Mouse (Mus musculus) C2C12 (cell line): ENCODE measurements around the gene Perp.

ENCODE experiments used
- CTCF ChIP-seq: IDR thresholded peaks from one replicate; pipeline ENCODE4 v1.5.1; 2011; ENCODE audit not compliant: control insufficient read depth, insufficient read depth, insufficient read length
- MYOG ChIP-seq: IDR thresholded peaks from one replicate; pipeline ENCODE4 v1.6.1; 2011; ENCODE audit not compliant: control insufficient read depth, insufficient read length; ENCODE audit errors: extremely low read depth
- USF1 ChIP-seq: IDR thresholded peaks from one replicate; pipeline ENCODE4 v1.6.1; 2011; ENCODE audit warnings: low read depth, mild to moderate bottlenecking, control low read depth, moderate library complexity

- TF ChIP-seq CTCF = no peak
- no peak for TF ChIP-seq MYOG
- no peak for TF ChIP-seq USF1
These were observed 46.3 kb downstream of the Perp start for GRCm38 (mm10) chr10:18891110-18891509.
